Mouse (Mus musculus) kidney, adult 2 months (tissue): Measurements from ENCODE around the gene Rtraf. TPM values are rescaled to one million over a fixed set of nuclear protein-coding genes. Genes with fewer than 3 reads are reported as not detected.

Experiments used
- DNase-seq: peaks from one replicate; pipeline ENCODE4 v3.0.0; 2021
- H3K27ac ChIP-seq: fragments of 200-500 bp; 2 replicates; pipeline ENCODE4 v1.5.1; 2012; ENCODE audit warnings: low read depth, low read length, control low read depth, inconsistent platforms; ENCODE audit not compliant: insufficient read depth
- H3K27me3 ChIP-seq: fragments of 200-500 bp; replicated peaks from 2 replicates; pipeline ENCODE4 v1.6.1; 2012; ENCODE audit warnings: mild to moderate bottlenecking, moderate library complexity, low read length, inconsistent platforms; ENCODE audit not compliant: control insufficient read depth, insufficient read depth
- H3K36me3 ChIP-seq: fragments of 200-500 bp; 2 replicates; pipeline ENCODE4 v1.6.1; 2012; ENCODE audit warnings: mild to moderate bottlenecking, moderate library complexity, low read length, inconsistent platforms; ENCODE audit not compliant: control insufficient read depth, insufficient read depth
- H3K4me1 ChIP-seq: fragments of 200-500 bp; 2 replicates; pipeline ENCODE4 v1.6.1; 2011; ENCODE audit warnings: low read length; ENCODE audit not compliant: control insufficient read depth, insufficient read depth
- H3K4me3 ChIP-seq: fragments of 200-500 bp; 2 replicates; pipeline ENCODE4 v1.5.1; 2011; ENCODE audit warnings: mild to moderate bottlenecking, low read depth, low read length, control low read depth; ENCODE audit not compliant: insufficient read depth
- CTCF ChIP-seq: fragments of 200-500 bp; conservative IDR thresholded peaks from 2 replicates; pipeline ENCODE4 v1.5.1; 2011; ENCODE audit warnings: low read depth, mild to moderate bottlenecking, control low read depth, low read length, moderate library complexity, mixed read lengths; ENCODE audit not compliant: insufficient read depth, insufficient read length
- POLR2A ChIP-seq: fragments of 200-500 bp; IDR thresholded peaks from one replicate; pipeline ENCODE4 v1.6.1; 2011; ENCODE audit warnings: low read depth, low read length, control low read depth
- WGBS: fragments of 180-500 bp; shearing (Covaris S2); methylation state at CpG from one replicate; pipeline ENCODE4 v1.1.7; 2018; 5-methylcytosine and 5-hydroxymethylcytosine counted together
- polyA plus RNA-seq: library from polyadenylated mRNA; depleted of rRNA; stranded (reverse); fragments of >200 nt; gene quantifications from 2 replicates; pipeline ENCODE4 v1.2.3, GENCODE M21; 2012

Gene Rtraf
- polyA plus RNA-seq, 1 experiment: 47.3 TPM

DNA sequence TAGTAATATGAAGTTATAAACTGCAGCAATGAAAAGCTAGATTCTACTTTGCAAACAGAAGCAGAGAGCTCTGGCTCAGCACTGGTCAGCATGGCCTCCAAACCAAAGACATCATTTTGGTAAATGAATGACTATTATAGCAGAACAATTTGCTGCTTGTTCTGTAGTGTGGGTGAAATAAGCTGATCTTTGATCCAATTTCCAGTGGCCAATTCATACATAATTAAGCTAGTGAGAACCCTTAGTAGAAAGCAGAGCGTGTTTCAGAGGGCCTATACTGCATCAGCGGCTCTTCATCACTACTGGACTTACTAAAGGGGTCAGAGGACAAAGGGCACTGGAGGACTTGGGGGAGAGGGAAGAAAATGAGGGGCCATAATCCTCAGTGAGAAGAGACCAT, 10.6 kb downstream of the Rtraf start:
- peak; percentile 58 for DNase-seq

GRCm38 (mm10) chr14:19809934-19810333, 13.7 kb downstream of the Rtraf start:
- DNase-seq: no peak
- TF ChIP-seq POLR2A: no peak
- TF ChIP-seq CTCF: no peak
- no peak overlapping the region for H3K4me3 ChIP-seq
- no peak overlapping the region for H3K27ac ChIP-seq
- 56% methylated on average over 10 of the region's 10 CpGs for WGBS
- H3K27me3 ChIP-seq: no peaks in the 10 kb centered on the region
- H3K4me1 ChIP-seq: peaks cover 5% of the 10 kb centered on the region; the same call in 1 of the 2 replicates
- H3K36me3 ChIP-seq: peaks cover 3% of the 10 kb centered on the region

More for the DNA sequence above, 10.6 kb downstream of the Rtraf start:
- Histone ChIP-seq H3K27me3 (no peaks in the 10 kb centered on the region), H3K36me3 (peaks cover 15% of the 10 kb centered on the region), H3K27ac (no peak overlapping the region), H3K4me3 (no peak overlapping the region), H3K4me1 (peaks cover 5% of the 10 kb centered on the region; the same call in 1 of the 2 replicates)
- no peak for TF ChIP-seq CTCF
- no peak for TF ChIP-seq POLR2A
- WGBS: 37% methylated on average over 2 of the region's 2 CpGs

DNA sequence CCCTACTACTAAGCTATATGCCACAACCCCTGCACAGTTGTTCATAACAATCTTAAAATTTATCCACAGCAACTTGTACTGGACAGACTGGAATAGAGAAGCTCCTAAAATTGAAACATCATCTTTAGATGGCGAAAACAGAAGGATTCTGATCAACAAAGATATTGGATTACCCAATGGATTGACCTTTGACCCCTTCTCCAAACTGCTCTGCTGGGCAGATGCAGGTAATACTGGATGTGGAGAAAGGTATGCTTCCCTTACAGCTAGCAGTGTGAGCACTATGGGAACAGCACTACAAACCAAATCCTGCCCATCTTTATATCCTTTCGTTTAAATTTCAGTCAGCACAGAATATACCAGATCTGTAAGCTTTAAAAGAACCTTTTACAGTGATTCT, 15.8 kb downstream of the Rtraf start:
- H3K4me1 ChIP-seq: peaks cover 3% of the 10 kb centered on the region; the same call in 1 of the 2 replicates
- no peak overlapping the region for H3K27ac ChIP-seq
- no peak overlapping the region for H3K4me3 ChIP-seq
- no peaks in the 10 kb centered on the region for H3K27me3 ChIP-seq
- TF ChIP-seq POLR2A (no peak), CTCF (no peak)
- WGBS: 92% methylated on average over 2 of the region's 2 CpGs
- no peaks in the 10 kb centered on the region for H3K36me3 ChIP-seq
- DNase-seq: no peak

GRCm38 (mm10) chr14:19807339-19807738, 16.3 kb downstream of the Rtraf start:
- H3K4me1 ChIP-seq: peaks cover under 1% of the 10 kb centered on the region; the same call in 1 of the 2 replicates
- no peak overlapping the region for H3K4me3 ChIP-seq
- peak; percentile 58 for DNase-seq
- no peak overlapping the region for H3K27ac ChIP-seq
- no peaks in the 10 kb centered on the region for H3K27me3 ChIP-seq
- TF ChIP-seq POLR2A: no peak
- no peak for TF ChIP-seq CTCF
- H3K36me3 ChIP-seq: no peaks in the 10 kb centered on the region
- WGBS: 55% methylated on average over 3 of the region's 3 CpGs

DNA sequence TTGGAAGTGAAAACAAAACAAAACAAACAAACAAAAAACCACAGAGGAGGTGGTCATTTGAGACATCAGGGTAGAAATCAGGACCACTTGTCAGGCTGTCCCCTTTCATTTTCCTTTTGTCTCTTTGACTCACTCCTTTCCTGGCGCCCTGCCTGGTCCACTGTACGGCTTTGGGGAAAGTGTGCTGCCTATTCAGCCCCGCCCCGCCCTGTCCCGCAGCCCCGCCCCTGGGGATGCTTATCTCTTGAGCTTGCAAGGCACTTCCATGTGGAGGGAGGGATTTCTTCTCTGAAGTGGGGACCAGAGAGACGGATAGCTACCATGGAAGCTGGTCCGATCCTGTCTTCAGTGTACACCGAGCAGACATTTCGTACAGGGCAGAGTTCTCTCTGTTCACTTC, 20.0 kb downstream of the Rtraf start:
- no peak overlapping the region for H3K27ac ChIP-seq
- H3K36me3 ChIP-seq: no peaks in the 10 kb centered on the region
- H3K27me3 ChIP-seq: no peaks in the 10 kb centered on the region
- WGBS: 78% methylated on average over 10 of the region's 10 CpGs
- DNase-seq: no peak
- TF ChIP-seq CTCF: no peak
- no peak for TF ChIP-seq POLR2A
- H3K4me3 ChIP-seq: no peak overlapping the region
- no peaks in the 10 kb centered on the region for H3K4me1 ChIP-seq

GRCm38 (mm10) chr14:19803222-19803621, 20.4 kb downstream of the Rtraf start:
- whole genome bisulfite sequencing: 76% methylated on average over 4 of the region's 4 CpGs
- Histone ChIP-seq H3K4me1 (no peaks in the 10 kb centered on the region), H3K36me3 (no peaks in the 10 kb centered on the region), H3K27ac (no peak overlapping the region), H3K27me3 (no peaks in the 10 kb centered on the region), H3K4me3 (no peak overlapping the region)
- DNase-seq: no peak
- TF ChIP-seq CTCF (no peak), POLR2A (no peak)

DNA sequence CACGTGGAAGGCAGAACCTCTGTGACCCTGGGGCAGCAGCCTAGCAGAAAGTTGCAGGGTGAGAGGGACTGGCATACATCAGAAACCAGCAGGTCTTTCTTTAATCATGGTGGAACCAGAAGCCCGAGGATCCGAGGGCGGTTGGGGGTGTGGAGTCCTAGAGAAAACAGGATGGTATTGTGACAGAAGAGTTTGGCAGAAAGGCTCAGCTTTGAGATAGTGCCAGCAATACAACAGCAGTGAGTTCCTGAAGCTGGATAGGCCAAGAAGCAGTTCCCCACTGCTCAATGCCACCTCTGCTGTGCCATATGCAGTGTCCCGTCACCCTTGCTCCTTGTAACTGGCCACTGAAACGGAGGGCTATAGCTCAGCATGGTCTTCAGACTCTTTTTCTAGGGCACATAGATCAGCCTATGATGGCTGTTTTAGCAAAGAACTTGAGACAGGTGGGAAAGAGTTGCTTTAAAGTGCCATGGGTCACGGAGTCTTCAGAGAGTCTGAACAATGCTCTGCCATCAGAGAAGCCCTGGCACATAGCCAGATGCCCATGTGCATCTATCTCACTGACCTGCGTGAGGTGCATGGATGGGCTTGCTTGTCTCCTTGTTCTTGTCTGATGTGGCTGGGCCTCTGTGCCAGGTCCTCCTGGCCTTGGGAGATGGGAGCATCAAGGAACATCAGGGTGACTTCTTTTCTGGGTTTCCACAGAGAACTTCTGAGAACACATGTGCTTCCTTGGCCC, 22.0 kb downstream of the Rtraf start:
- TF ChIP-seq CTCF (no peak), POLR2A (no peak)
- Histone ChIP-seq H3K36me3 (no peaks in the 10 kb centered on the region), H3K4me3 (no peak overlapping the region), H3K27me3 (no peaks in the 10 kb centered on the region), H3K4me1 (no peaks in the 10 kb centered on the region), H3K27ac (no peak overlapping the region)
- no peak for DNase-seq
- WGBS: 82% methylated on average over 8 of the region's 8 CpGs

- TF ChIP-seq CTCF (no peak), POLR2A (no peak)
- no peak for DNase-seq
- 53% methylated on average over 2 of the region's 2 CpGs for WGBS
- H3K27me3 ChIP-seq: no peaks in the 10 kb centered on the region
- H3K4me1 ChIP-seq: no peaks in the 10 kb centered on the region
- no peak overlapping the region for H3K4me3 ChIP-seq
- H3K36me3 ChIP-seq: no peaks in the 10 kb centered on the region
- H3K27ac ChIP-seq: no peak overlapping the region
These were observed 23.1 kb downstream of the Rtraf start for GRCm38 (mm10) chr14:19800485-19800884.
